Mouse (Mus musculus): ENCODE results near the gene Ptcd1. TPM values are rescaled to one million over a fixed set of nuclear protein-coding genes. Genes with fewer than 3 reads are reported as not detected.

The Ptcd1 gene
- total and polyA plus RNA-seq, 3 experiments = 21.0 to 22.3 TPM; not detected in 1

- Histone ChIP-seq H3K36me3 (ENCODE audit: control insufficient read depth in 1 of 2, insufficient read depth in 2 of 2, low read length in 2 of 2) (peaks cover 3 to 13% of the 10 kb centered on the region in 2 experiments), H3K27ac (ENCODE audit: control insufficient read depth, low read depth, low read length) (no peak overlapping the region), H3K4me3 (ENCODE audit: control insufficient read depth in 1 of 2, insufficient read depth in 1 of 2, low read depth in 2 of 2, low read length in 2 of 2) (no peak overlapping the region), H3K27me3 (ENCODE audit: control insufficient read depth in 1 of 2, insufficient read depth in 2 of 2, low read length in 2 of 2) (no peaks in the 10 kb centered on the region), H3K9ac (ENCODE audit: control insufficient read depth, low read depth, low read length, poor library complexity, severe bottlenecking) (no peak overlapping the region), H3K9me3 (replicated peaks; ENCODE audit: insufficient read depth, low read length) (no peaks in the 10 kb centered on the region), H3K4me1 (ENCODE audit: control insufficient read depth in 1 of 2, insufficient read depth in 2 of 2, low read length in 2 of 2) (peaks cover 4 to 18% of the 10 kb centered on the region in 2 experiments; a peak in 3 of 4 replicates), H3K79me2 (ENCODE audit: control insufficient read depth, insufficient read depth, low read length, poor library complexity) (peaks cover 58% of the 10 kb centered on the region)
- DNase-seq (ENCODE audit: low read depth, low spot score) = no peak
- TF ChIP-seq TBP (IDR thresholded peaks at IDR 0.05; ENCODE audit: low read depth, low read length) = no peak
- TF ChIP-seq USF1 (IDR thresholded peaks at IDR 0.05; ENCODE audit: low read depth, low read length) = no peak
- TF ChIP-seq TAL1 (IDR thresholded peaks at IDR 0.05; ENCODE audit: low read length) = no peak
- TF ChIP-seq MAFK (IDR thresholded peaks at IDR 0.05; ENCODE audit: borderline replicate concordance, low read depth, low read length) = no peak
- TF ChIP-seq MAZ (IDR thresholded peaks at IDR 0.05; ENCODE audit: low read depth, low read length) = no peak
- no peak for TF ChIP-seq GATA1 (IDR thresholded peaks at IDR 0.05; ENCODE audit: low read depth, low read length)
- no peak for TF ChIP-seq RCOR1 (IDR thresholded peaks at IDR 0.05; ENCODE audit: low read depth, low read length)
- TF ChIP-seq GABPA (IDR thresholded peaks at IDR 0.05; ENCODE audit: low read depth, low read length) = no peak
Observed at GRCm38 (mm10) chr5:145118005-145118404, 48.9 kb downstream of the Ptcd1 start.

DNA sequence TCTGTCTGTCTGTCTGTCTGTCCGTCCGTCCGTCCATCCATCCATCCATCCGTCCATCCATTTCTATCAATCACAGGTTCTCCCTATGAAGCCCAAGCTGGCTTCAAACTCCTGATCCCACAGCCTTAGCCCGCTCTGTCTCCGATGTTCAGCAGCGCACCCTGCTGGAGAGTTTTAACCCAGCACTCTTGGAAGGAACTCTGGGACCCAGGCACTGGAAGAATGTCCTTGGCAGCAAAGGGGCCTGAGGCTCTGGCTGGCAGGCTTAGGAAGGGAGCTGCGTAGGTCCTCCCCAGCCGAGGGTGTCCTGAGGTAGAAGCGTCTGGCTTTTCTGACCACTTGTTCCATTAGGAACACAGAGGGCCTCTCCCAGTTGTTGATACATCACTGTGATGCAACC is 50.0 kb downstream of the Ptcd1 start:
- Histone ChIP-seq H3K36me3 (ENCODE audit: control insufficient read depth in 1 of 2, insufficient read depth in 2 of 2, low read length in 2 of 2) (peaks cover 3 to 13% of the 10 kb centered on the region in 2 experiments), H3K27ac (ENCODE audit: control insufficient read depth, low read depth, low read length) (peak overlapping the region; percentile 82), H3K9me3 (replicated peaks; ENCODE audit: insufficient read depth, low read length) (no peaks in the 10 kb centered on the region), H3K9ac (ENCODE audit: control insufficient read depth, low read depth, low read length, poor library complexity, severe bottlenecking) (peak overlapping the region; percentile 66), H3K4me3 (ENCODE audit: control insufficient read depth in 1 of 2, insufficient read depth in 1 of 2, low read depth in 2 of 2, low read length in 2 of 2) (peak overlapping the region; percentile 36; a peak in 3 of 4 replicates), H3K79me2 (ENCODE audit: control insufficient read depth, insufficient read depth, low read length, poor library complexity) (peaks cover 58% of the 10 kb centered on the region), H3K27me3 (ENCODE audit: control insufficient read depth in 1 of 2, insufficient read depth in 2 of 2, low read length in 2 of 2) (no peaks in the 10 kb centered on the region), H3K4me1 (ENCODE audit: control insufficient read depth in 1 of 2, insufficient read depth in 2 of 2, low read length in 2 of 2) (peaks cover 4 to 18% of the 10 kb centered on the region in 2 experiments; a peak in 3 of 4 replicates)
- TF ChIP-seq CHD1 (IDR thresholded peaks at IDR 0.05; ENCODE audit: low read depth, low read length) = 0 out of 2 replicates have a peak, but pooled peaks have one; percentile 5
- TF ChIP-seq CTCF (IDR thresholded peaks at IDR 0.05 in 2 of 3, conservative IDR thresholded peaks at IDR 0.05 in 1 of 3; ENCODE audit: control insufficient read depth in 1 of 3, insufficient read depth in 1 of 3, low read depth in 2 of 3, low read length in 3 of 3, poor library complexity in 1 of 3, severe bottlenecking in 1 of 3) = peak; percentile 58 to 73 (median 69)
- TF ChIP-seq SMC3 (IDR thresholded peaks at IDR 0.05; ENCODE audit: low read depth, low read length) = peak; percentile 42
- no peak for TF ChIP-seq SIN3A (IDR thresholded peaks at IDR 0.05; ENCODE audit: low read length)
- no peak for TF ChIP-seq GABPA (IDR thresholded peaks at IDR 0.05; ENCODE audit: low read depth, low read length)
- TF ChIP-seq RAD21 (IDR thresholded peaks at IDR 0.05; ENCODE audit: low read depth, low read length) = peak; percentile 23
- TF ChIP-seq EP300 (IDR thresholded peaks at IDR 0.05; ENCODE audit: low read depth in 1 of 2, low read length in 2 of 2) = 0 out of 4 replicates have a peak, but pooled peaks of 1 of the 2 experiments have one; percentile 8
- DNase-seq (ENCODE audit: low read depth, low spot score) = peak; percentile 71

GRCm38 (mm10) chr5:145116316-145116715 is 50.6 kb downstream of the Ptcd1 start:
- peaks cover 3 to 13% of the 10 kb centered on the region in 2 experiments for H3K36me3 ChIP-seq (ENCODE audit: control insufficient read depth in 1 of 2, insufficient read depth in 2 of 2, low read length in 2 of 2)
- peak; percentile 10; the same call in 1 of the 2 replicates for TF ChIP-seq NELFE (IDR thresholded peaks at IDR 0.05; ENCODE audit: low read depth, low read length)
- peak; percentile 61; the same call in 1 of the 2 replicates for TF ChIP-seq RCOR1 (IDR thresholded peaks at IDR 0.05; ENCODE audit: low read depth, low read length)
- peak; percentile 54; the same call in 1 of the 2 replicates for TF ChIP-seq TCF12 (IDR thresholded peaks at IDR 0.05; ENCODE audit: low read depth, low read length)
- peak; percentile 99 for TF ChIP-seq ZNF384 (IDR thresholded peaks at IDR 0.05; ENCODE audit: low read depth, low read length)
- TF ChIP-seq EP300 (IDR thresholded peaks at IDR 0.05; ENCODE audit: low read depth in 1 of 2, low read length in 2 of 2) = peak; percentile 73 to 75
- TF ChIP-seq E2F4 (IDR thresholded peaks at IDR 0.05; ENCODE audit: borderline replicate concordance, low read depth, low read length) = no peak
- TF ChIP-seq MYC (IDR thresholded peaks at IDR 0.05; ENCODE audit: low read depth, low read length) = peak; percentile 33; the same call in 1 of the 2 replicates
- TF ChIP-seq POLR2A (IDR thresholded peaks at IDR 0.05; ENCODE audit: control insufficient read depth in 1 of 2, insufficient read depth in 1 of 2, low read depth in 1 of 2, low read length in 2 of 2, poor library complexity in 1 of 2) = peak in 1 of 2 experiments; percentile 73; a peak in 2 of 4 replicates
- TF ChIP-seq SIN3A (IDR thresholded peaks at IDR 0.05; ENCODE audit: low read length) = peak; percentile 63
- TF ChIP-seq TBP (IDR thresholded peaks at IDR 0.05; ENCODE audit: low read depth, low read length) = peak; percentile 81
- TF ChIP-seq NRF1 (IDR thresholded peaks at IDR 0.05; ENCODE audit: insufficient read depth, low read depth, low read length, poor library complexity, severe bottlenecking) = no peak
- no peak for TF ChIP-seq USF2 (IDR thresholded peaks at IDR 0.05; ENCODE audit: borderline replicate concordance in 1 of 2, insufficient read depth in 1 of 2, low read depth in 1 of 2, low read length in 2 of 2)
- TF ChIP-seq ZMIZ1 (IDR thresholded peaks at IDR 0.05; ENCODE audit: low read depth, low read length) = peak; percentile 47; the same call in 1 of the 2 replicates
- peak; percentile 80; the same call in 1 of the 2 replicates for TF ChIP-seq MAZ (IDR thresholded peaks at IDR 0.05; ENCODE audit: low read depth, low read length)
- TF ChIP-seq GATA1 (IDR thresholded peaks at IDR 0.05; ENCODE audit: low read depth, low read length) = no peak

More at GRCm38 (mm10) chr5:145116316-145116715, 50.6 kb downstream of the Ptcd1 start:
- Histone ChIP-seq H3K9ac (ENCODE audit: control insufficient read depth, low read depth, low read length, poor library complexity, severe bottlenecking) (peak overlapping the region; percentile 69), H3K4me1 (ENCODE audit: control insufficient read depth in 1 of 2, insufficient read depth in 2 of 2, low read length in 2 of 2) (peaks cover 4 to 18% of the 10 kb centered on the region in 2 experiments; a peak in 3 of 4 replicates), H3K9me3 (replicated peaks; ENCODE audit: insufficient read depth, low read length) (no peaks in the 10 kb centered on the region), H3K79me2 (ENCODE audit: control insufficient read depth, insufficient read depth, low read length, poor library complexity) (peaks cover 58% of the 10 kb centered on the region), H3K27ac (ENCODE audit: control insufficient read depth, low read depth, low read length) (peak overlapping the region; percentile 97), H3K4me3 (ENCODE audit: control insufficient read depth in 1 of 2, insufficient read depth in 1 of 2, low read depth in 2 of 2, low read length in 2 of 2) (peak overlapping the region; percentile 40 to 98), H3K27me3 (ENCODE audit: control insufficient read depth in 1 of 2, insufficient read depth in 2 of 2, low read length in 2 of 2) (no peaks in the 10 kb centered on the region)
- peak; percentile 93 for DNase-seq (ENCODE audit: low read depth, low spot score)

Measured in MEL (cell line).